Mouse (Mus musculus): ENCODE results near the gene Eml1.

DNA sequence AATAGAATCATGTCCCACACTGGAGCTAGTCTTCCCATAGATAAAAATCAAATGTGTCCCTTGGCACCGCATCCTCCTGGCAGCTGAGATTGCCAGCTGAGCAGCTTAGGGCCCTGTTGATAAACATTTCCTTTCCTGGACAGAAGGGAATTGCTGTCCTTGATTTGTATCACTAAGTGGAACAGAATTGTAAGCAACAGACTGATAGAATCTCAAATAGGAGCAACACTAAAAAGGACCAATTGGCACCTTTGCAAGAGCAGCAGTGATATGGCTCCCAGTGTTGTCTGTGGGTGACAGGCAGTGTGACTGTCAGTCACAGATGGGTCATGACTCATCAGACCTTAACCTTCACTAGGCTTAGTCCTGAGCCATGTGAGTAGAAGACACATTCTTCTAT lies 213.0 kb downstream of the Eml1 start:
- TF ChIP-seq EP300 (IDR thresholded peaks at IDR 0.05; ENCODE audit: insufficient read depth, low read depth, low read length) (no peak), CTCF (IDR thresholded peaks at IDR 0.05; ENCODE audit: low read depth, low read length) (no peak)

Measured in ES-Bruce4 (cell line).